Mouse (Mus musculus): ENCODE data around the gene Commd6. TPM values are rescaled to one million over a fixed set of nuclear protein-coding genes. Genes with fewer than 3 reads are reported as not detected.

Commd6 gene
- polyA plus RNA-seq, 1 experiment = 15.4 TPM

DNA sequence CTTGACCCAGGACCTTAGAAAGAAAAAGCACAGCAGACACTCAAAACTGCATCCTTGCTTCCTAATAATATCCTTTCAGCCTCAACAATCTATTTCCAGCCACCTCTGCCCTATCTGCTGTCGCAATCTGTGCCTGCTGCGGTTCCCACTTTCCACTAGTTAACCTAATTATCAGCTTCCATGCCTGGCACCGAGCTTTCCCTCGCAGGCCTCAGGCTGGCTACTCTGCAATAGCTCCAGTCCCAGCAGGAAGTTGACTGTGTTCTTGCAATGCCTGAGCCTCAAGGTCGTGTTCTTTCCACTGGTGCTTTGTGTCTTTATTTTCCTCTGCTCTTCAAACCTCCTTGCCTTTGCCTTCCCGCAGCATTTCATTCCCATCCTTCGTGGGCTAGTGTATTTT is 54.4 kb downstream of the Commd6 start:
- H3K36me3 ChIP-seq (ENCODE audit: control insufficient read depth, insufficient read depth, low read length) = no peaks in the 10 kb centered on the region
- no peak for DNase-seq (ENCODE audit: low read depth in 1 of 2, low spot score in 2 of 2)
- H3K4me3 ChIP-seq (ENCODE audit: extremely low read depth, insufficient read depth, insufficient read length) = no peak overlapping the region
- no peak for TF ChIP-seq CTCF (IDR thresholded peaks at IDR 0.05; ENCODE audit: extremely low read depth, insufficient read depth, insufficient read length, insufficient replicate concordance)
- no peak for TF ChIP-seq POLR2A (IDR thresholded peaks at IDR 0.05; ENCODE audit: low read depth, low read length)
- no peaks in the 10 kb centered on the region for H3K27me3 ChIP-seq (ENCODE audit: control insufficient read depth, insufficient read depth, low read length)
- WGBS = 75% methylated on average over 7 of the region's 7 CpGs
- no peak overlapping the region for H3K27ac ChIP-seq (ENCODE audit: insufficient read depth, low read length)
- H3K4me1 ChIP-seq (ENCODE audit: control insufficient read depth, insufficient read depth, insufficient read length) = no peaks in the 10 kb centered on the region

Other genes starting within 250 kb of the Commd6 start
- 5.6 and 7.5 TPM in 2 replicates for gene Tbc1d4, start 31.5 kb downstream of the Commd6 start, polyA plus RNA-seq (2012; rRNA removed)
- 15.3 and 18.1 TPM in 2 replicates for gene Uchl3, start 13.3 kb upstream of the Commd6 start, polyA plus RNA-seq (2012; rRNA removed)
- gene Gm9922, start 89.1 kb upstream of the Commd6 start, polyA plus RNA-seq (2012; rRNA removed) = 0.27 and 1.2 TPM in 2 replicates
- 0.79 and 1.3 TPM in 2 replicates for gene Lmo7, start 89.3 kb upstream of the Commd6 start, polyA plus RNA-seq (2012; rRNA removed)

Data from spleen, adult 2 months (tissue).